Mouse (Mus musculus) spleen, adult 2 months (tissue): Measurements from ENCODE around the gene Map4k4.

Experiments
- CTCF ChIP-seq: fragments of 200-500 bp; IDR thresholded peaks from 2 replicates; pipeline ENCODE4 v1.5.1; 2011; ENCODE audit warnings: mild to moderate bottlenecking, inconsistent platforms; ENCODE audit not compliant: insufficient read depth, insufficient read length, insufficient replicate concordance; ENCODE audit errors: extremely low read depth
- POLR2A ChIP-seq: fragments of 200-500 bp; IDR thresholded peaks from 2 replicates; pipeline ENCODE4 v1.6.1; 2011; ENCODE audit warnings: low read depth, low read length, inconsistent platforms

DNA sequence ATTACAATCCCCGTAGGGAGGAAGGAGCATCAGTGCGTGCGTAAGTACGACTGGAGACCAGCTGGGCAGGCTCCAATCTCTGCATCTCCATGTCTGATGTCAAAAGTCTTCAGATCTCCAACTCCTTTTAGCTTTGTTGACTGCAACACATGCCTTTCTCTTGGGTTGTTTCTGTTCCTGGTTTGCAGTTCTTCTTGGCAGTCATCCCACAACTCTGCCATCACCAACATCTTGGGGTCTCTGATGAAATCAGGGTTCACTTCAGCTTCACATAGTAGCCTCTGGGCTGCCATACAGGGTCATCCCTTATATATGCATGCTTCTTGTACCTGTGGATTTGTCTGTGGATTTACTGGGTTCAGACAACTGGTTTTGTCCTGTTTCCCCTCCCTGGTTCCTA, 15.4 kb downstream of the Map4k4 start:
- TF ChIP-seq POLR2A = no peak
- no peak for TF ChIP-seq CTCF
